Mouse (Mus musculus): Measurements from ENCODE around the gene Scrn3. TPM values are rescaled to one million over a fixed set of nuclear protein-coding genes. Genes with fewer than 3 reads are reported as not detected.

The Scrn3 gene
- polyA plus RNA-seq, 1 experiment from 2014 or later, result 13.8 TPM

DNA sequence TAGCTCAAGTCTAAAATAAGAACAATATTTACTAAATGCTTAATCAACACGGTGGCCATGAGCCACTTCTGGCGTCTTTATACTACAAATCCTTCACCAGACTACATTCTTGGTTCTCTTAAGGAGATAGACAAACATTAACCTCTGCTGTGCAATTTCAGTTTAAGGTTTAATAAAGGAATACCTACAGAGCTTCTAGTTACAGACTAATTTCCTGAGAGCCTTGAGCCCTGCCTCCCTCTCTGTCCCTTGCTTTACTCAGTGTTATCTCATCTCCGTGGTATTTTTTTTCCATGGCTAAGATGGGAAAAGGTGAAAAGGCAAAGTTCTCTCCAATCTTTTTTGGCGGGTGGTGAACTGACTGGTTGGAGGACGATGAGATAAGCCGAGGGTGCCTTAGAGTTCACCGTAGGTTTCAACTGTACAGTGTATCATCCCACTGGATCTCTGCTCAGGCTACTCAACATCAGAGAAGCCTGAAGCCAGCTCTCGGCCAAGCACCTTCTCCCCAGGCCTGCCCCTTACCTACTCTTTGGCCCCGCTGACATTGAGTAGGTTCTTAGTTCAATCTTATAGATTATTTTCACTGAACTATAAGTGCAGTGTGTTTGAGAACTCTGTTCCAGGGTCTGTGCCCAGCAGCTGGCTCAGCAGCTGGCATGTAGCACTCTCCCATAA lies 68.0 kb downstream of the Scrn3 start:
- H3K36me3 ChIP-seq (replicated peaks), result no peaks in the 10 kb centered on the region
- no peaks in the 10 kb centered on the region for H3K9me3 ChIP-seq
- H3K27me3 ChIP-seq (ENCODE audit: poor library complexity, severe bottlenecking), result peaks cover 21% of the 10 kb centered on the region
- no peak overlapping the region for H3K27ac ChIP-seq
- no peak for DNase-seq (ENCODE audit: extremely low spot score, low spot score)
- no peak overlapping the region for H3K4me3 ChIP-seq
- H3K4me1 ChIP-seq, result no peaks in the 10 kb centered on the region; the same call in 1 of the 2 replicates
- WGBS, result 87% methylated on average over 9 of the region's 9 CpGs

DNA sequence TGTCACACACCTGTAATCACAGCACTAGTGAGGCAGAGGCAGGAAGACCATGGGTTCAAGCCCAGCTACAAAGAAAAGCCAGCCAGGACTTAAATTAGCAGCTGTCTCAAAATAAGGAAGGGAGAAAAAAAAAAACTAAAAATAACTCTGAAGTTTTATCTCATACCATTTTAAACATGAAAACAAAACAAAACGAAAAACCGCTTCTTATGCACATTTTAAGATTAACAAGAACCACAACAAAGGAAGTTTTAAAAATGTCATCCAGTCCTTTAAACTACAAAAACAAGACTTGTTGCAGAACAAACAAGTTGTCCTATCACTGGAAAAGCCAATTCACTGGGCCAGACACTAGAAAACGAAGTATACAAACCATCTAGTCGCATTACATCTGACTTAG lies 72.8 kb downstream of the Scrn3 start:
- H3K27ac ChIP-seq, result no peak overlapping the region
- WGBS, result 86% methylated on average over 4 of the region's 4 CpGs
- H3K27me3 ChIP-seq (ENCODE audit: poor library complexity, severe bottlenecking), result peaks cover 31% of the 10 kb centered on the region
- peaks cover 15% of the 10 kb centered on the region for H3K4me1 ChIP-seq
- DNase-seq (ENCODE audit: extremely low spot score, low spot score), result no peak
- no peaks in the 10 kb centered on the region for H3K9me3 ChIP-seq
- H3K36me3 ChIP-seq (replicated peaks), result no peaks in the 10 kb centered on the region
- no peak overlapping the region for H3K4me3 ChIP-seq

DNA sequence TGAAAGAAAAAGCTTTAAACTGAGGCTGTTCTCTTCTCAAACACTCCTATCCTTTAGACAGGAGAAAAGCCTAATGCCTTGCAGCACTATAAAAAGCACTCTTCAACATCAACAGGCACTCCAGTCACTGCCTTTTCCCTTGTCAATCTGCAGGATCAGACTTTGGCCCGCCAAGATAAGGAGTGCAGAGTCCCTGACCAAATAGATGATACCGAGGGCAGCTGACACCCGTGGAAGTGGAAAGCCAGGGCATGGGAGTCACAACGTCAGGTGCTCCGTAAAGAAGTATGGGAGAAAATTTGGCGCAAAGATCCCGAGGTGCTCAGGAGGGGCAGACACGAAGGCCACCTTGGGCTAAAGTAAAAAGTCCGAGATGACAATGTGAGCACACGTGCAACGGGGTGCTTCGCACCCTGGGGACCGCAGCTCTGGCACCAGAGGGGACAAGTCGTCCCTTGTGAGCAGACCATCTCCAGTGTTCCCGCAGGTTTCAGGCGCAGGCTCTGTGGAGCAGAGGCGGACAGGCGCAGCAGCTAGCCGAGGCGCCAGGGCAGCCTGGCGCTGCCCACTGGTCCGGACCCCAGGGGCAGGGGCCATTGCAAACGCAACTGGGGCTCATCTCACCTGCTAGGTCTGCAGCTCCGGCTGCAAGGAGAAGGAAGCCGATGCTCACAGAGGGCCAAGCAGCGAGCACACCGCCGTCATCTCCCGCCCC lies 73.4 kb downstream of the Scrn3 start:
- Histone ChIP-seq H3K4me1 (peaks cover 15% of the 10 kb centered on the region), H3K9me3 (no peaks in the 10 kb centered on the region), H3K27ac (peak overlapping the region; percentile 82), H3K27me3 (ENCODE audit: poor library complexity, severe bottlenecking) (peaks cover 31% of the 10 kb centered on the region), H3K36me3 (replicated peaks) (no peaks in the 10 kb centered on the region), H3K4me3 (peak overlapping the region; percentile 74)
- no peak for DNase-seq (ENCODE audit: extremely low spot score, low spot score)
- WGBS, result 2% methylated on average over 29 of the region's 29 CpGs

DNA sequence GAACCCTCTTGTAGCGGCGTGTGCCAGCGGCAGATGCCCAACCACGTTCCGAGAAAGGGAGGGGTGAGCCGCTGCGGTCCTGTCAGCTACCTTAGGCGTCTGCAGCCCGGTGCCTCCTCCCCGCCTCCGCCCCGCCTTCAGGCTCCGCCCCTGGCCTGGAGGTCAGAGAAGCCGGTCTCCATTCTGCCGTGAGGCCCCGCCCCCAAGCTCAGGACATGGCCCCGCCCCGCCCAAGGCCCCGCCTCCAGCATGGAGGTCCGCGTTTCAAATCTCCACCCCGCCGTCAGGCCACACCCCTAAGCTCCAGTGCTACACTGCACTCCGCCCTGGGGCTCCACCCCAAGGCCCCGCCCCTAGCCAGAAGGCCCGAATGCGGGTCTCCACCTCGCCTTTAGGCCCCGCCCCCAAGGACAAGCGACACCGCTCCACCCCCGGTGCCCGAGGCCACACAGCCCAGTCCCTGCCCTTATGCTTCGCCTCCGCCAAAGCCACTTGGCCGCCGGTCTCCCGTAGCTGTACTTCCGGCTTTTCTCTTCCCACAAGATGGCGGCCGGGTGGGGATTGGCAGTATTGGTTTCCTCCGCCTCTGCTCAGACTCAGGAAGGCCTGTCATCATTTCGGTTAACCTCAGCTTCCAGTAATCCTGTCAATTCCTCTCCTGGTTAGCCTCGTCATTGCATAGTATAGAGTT lies 74.1 kb downstream of the Scrn3 start, which contains the start of gene Gpr155:
Gene Gpr155 (minus strand): TSS at position 217 of the 691 bp plus-strand sequence.
- peaks cover 15% of the 10 kb centered on the region for H3K4me1 ChIP-seq
- DNase-seq (ENCODE audit: extremely low spot score, low spot score), result peak; percentile 100

More for the DNA sequence above, 74.1 kb downstream of the Scrn3 start, which contains the start of gene Gpr155:
- Histone ChIP-seq H3K27ac (peak within 1 kb of the TSS; percentile 82), H3K4me3 (peak within 1 kb of the TSS; percentile 74), H3K27me3 (ENCODE audit: poor library complexity, severe bottlenecking) (peaks cover 31% of the 10 kb centered on the region), H3K36me3 (replicated peaks) (no peaks in the 10 kb centered on the region), H3K9me3 (no peaks in the 10 kb centered on the region)
- WGBS, result 1% methylated on average over 44 of the region's 44 CpGs

Other genes starting within 250 kb of the Scrn3 start
- 111 and 112 TPM in 2 replicates for gene Ola1, start 93.7 kb upstream of the Scrn3 start, polyA plus RNA-seq (2016; fragmentation: Nextera tagmentation; extraction: Ambion mirVana)
- gene Sp9, start 40.7 kb upstream of the Scrn3 start, polyA plus RNA-seq (2016; fragmentation: Nextera tagmentation; extraction: Ambion mirVana), result 0.94 and 1.1 TPM in 2 replicates
- 13.3 and 14.0 TPM in 2 replicates for gene Cir1, start 100 bp downstream of the Scrn3 start, polyA plus RNA-seq (2016; fragmentation: Nextera tagmentation; extraction: Ambion mirVana)
- 1.6 and 2.2 TPM in 2 replicates for gene Gpr155, start 74.0 kb downstream of the Scrn3 start, polyA plus RNA-seq (2016; fragmentation: Nextera tagmentation; extraction: Ambion mirVana)
- gene Wipf1, start 217.1 kb downstream of the Scrn3 start, polyA plus RNA-seq (2016; fragmentation: Nextera tagmentation; extraction: Ambion mirVana), result 7.5 and 8.6 TPM in 2 replicates

All from forebrain, embryonic 10.5 days (tissue).